Mouse (Mus musculus) kidney, postnatal 4 days (tissue): Measurements from ENCODE around the gene Bloc1s3.
"Not testable (repeated sequence)": the region's sequence is repeated elsewhere in the genome, so short reads cannot be mapped to it uniquely, and the experiment has no call there.

Source experiments
- DNase-seq, 2 experiments: peaks; one replicate each; pipeline ENCODE4 v3.0.0; 2021; ENCODE audit warnings: mixed read lengths in 2 of 2

The Bloc1s3 gene

DNA sequence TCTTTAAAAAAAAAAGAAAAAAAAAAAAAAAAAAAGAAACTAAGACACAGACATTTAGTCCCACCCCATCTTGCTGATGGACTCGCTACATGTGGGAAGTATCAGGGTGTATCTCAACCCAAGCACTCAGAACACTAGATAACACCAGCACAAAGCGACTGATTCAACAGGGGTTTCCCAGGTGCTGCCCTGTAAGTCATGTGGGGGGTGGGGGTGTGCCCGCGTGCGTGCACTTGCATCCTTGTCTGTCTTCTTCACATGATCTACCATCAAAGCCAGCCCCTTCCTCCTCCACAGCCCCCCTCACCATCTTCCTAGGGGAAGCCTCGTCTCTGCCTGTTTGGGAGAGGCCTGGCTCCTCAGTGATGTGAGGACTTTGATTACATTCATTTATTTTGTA is 4.2 kb upstream of the Bloc1s3 start:
- DNase-seq: no peak

DNA sequence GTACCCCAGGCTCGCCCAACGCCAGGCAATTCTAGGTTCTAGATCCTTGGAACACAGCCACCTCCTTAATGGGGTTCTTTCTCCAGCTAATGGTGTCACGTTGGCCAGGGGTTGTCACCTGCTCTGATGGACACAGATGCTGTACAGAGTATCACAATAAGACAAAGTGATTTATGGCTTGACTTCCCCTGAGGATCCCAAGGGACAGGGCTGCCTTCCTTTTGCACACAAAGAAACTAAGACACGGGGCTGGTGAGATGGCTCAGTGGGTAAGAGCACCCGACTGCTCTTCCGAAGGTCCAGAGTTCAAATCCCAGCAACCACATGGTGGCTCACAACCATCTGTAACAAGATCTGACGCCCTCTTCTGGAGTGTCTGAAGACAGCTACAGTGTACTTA is 3.8 kb upstream of the Bloc1s3 start:
- not testable (repeated sequence) for DNase-seq

- no peak for DNase-seq
Measured at GRCm38 (mm10) chr7:19509786-19510185, 1.6 kb upstream of the Bloc1s3 start.

GRCm38 (mm10) chr7:19508924-19509568 is 879 bp upstream of the Bloc1s3 start:
- DNase-seq: no peak

GRCm38 (mm10) chr7:19507612-19507981 is 570 bp downstream of the Bloc1s3 start:
- DNase-seq: peak; percentile 17 to 32

DNA sequence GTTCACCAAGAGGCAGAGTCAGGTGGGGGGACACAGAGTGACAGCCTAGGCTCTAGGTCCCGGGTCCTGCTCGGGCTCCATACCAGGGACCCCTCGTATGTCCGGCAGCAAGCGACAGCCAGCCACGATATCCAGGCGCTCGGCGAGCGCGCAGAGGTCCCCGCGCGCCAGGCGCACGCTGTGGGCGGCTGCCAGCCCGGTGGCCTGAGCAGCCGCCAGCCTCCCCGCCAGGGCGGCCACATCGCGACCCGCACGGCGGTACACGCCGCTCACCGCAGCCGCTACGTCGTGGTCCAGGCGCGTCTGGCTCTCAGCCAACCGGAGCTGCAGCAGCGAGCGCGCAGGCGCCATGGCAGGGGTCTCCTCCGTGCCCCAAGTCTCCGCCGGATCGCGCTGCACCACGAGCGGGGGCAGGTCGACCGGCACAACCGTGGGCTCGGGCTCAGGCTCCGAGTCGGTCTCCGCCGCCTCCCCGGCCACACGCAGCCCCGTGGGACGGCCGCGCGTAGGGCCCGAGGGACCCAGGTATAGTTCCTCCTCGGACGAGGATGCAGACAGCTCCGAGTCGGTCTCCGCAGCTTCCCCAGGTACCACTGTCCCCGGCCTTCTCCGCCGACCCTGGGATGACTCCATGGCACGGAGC is 1.1 kb downstream of the Bloc1s3 start:
- peak; percentile 79 to 83 for DNase-seq

- peak; percentile 50 to 56 for DNase-seq
Measured at GRCm38 (mm10) chr7:19506326-19506725, 1.8 kb downstream of the Bloc1s3 start.

DNA sequence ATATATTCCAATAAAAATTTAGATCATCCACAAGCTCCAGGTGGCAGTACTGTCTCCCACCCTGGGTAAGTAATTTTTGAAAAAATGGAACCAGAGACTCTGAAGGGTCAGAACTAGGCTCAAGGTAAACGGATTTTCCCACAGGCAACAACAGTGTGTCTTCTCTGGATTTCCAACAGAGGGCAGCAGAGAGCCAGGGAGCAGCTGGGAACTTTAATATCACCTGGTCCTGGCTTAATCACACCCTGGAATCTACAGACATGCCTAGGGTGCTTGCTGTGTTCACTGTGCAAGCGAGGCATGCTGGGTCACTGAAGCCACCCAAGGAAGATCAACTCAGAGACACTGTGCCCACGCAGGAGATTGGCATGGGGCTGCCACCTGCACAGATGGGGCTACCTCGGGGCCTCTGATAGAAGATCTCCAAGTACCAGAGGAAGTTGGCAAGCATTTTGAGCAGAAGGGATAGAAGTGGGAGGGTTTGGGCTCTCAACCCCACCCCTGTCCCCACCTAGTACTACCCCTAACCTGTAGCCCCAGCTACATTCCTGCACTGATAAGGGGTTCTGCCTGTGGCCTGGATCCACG is 4.6 kb downstream of the Bloc1s3 start:
- DNase-seq: peak; percentile 64 to 71

- DNase-seq: no peak
Measured at GRCm38 (mm10) chr7:19501658-19502057, 6.5 kb downstream of the Bloc1s3 start.

GRCm38 (mm10) chr7:19500420-19501363 is 7.5 kb downstream of the Bloc1s3 start:
- DNase-seq: no peak

DNA sequence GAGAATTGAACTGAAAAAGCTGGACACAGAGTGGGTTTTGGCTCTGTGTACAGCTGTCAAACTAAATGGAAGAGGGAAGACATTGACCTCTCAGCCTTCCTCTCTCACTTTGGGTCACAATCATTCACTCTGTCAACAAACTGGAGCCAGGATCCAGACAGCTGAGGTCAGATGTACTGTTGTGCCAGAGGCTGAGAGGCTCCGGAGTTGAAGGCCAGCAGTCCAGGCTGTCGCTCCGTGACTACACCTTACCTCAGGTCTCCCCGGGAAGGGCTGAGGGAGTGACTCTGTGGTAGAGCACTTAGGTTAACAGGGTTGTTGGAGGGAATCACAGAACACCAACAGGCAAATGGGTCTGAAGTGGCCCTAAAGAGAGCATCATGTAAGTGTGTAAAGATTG is 9.8 kb downstream of the Bloc1s3 start:
- no peak for DNase-seq

DNA sequence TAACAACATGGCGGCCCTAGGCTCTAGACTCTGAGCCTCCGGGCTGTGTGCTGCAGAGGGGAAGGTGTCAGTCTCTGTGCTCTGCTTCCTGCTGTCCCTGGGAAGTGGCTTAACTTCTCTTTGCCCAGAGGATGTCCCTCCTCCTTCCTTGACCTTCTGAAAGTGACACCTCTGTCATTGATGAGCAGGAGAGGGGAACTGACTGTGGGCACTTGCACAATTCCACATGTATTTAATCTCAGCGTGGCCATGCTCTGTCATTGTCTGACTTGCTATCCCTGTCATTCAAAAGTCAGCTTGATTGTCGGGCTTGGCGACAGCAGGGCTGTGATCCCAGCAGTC is 12.0 kb downstream of the Bloc1s3 start:
- no peak for DNase-seq

GRCm38 (mm10) chr7:19495521-19496213 is 12.5 kb downstream of the Bloc1s3 start:
- DNase-seq: peak; percentile 71 to 82

DNA sequence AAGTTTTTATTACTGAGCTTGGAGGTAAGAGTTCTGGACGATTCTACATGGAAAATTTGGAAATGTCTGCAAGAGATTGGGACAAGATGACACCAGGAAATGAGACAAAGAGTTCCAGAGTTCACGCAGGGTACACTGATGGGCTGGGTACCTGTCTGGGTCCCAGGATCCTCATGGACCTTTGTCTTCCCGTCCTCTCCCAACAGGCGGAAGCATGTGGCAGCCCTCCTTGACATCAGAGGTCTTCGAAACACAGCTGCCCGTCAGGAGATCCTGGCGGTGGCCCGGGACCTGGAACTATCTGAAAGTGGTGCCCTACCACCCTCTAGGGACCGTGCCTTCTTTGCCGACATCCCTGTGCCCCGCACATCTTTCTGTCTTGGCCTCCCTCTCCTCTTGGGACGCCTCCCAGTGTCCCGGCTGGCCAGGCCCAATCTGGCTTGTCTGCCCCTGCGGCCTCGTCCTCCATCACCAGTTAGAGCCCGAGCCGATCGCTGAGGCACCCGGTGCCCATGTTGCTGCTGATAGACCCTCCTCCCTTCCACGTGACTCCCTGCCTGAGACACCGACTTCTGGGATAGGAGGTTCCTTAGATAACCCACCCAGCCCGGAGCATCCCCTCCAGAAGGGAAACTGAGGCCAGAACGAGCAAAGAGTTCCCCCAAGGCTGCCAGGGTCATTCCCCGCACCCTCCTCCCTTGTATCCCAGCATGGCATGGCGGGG is 13.3 kb downstream of the Bloc1s3 start:
- no peak for DNase-seq

DNA sequence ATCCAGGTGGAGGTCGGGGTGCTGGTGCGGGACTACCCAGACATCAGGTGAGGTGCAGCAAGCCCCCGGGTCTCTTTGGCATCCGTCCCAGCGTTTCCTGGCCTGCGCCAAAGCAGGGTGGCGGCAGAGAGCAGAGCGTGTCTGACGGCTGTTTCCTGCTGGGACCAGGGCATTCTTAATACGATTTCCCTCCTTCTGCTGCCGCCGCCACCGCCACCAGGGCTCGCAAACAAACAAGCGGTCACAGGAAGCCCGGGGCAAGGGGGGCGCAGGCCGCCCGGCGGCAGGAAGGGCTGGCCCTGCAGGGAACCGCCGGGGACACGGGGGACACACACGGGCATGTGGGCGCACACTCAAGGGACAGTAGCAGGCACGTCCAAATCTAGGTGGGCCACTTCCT is 16.4 kb downstream of the Bloc1s3 start:
- DNase-seq: peak; percentile 79 to 83

- peak in 1 of 2 experiments; percentile 21 for DNase-seq
Measured at GRCm38 (mm10) chr7:19489525-19489924, 18.6 kb downstream of the Bloc1s3 start.

GRCm38 (mm10) chr7:19486549-19486948 is 21.6 kb downstream of the Bloc1s3 start:
- no peak for DNase-seq

- no peak for DNase-seq
Measured at GRCm38 (mm10) chr7:19485488-19485887, 22.7 kb downstream of the Bloc1s3 start.

GRCm38 (mm10) chr7:19483281-19483680 is 24.9 kb downstream of the Bloc1s3 start:
- no peak for DNase-seq

DNA sequence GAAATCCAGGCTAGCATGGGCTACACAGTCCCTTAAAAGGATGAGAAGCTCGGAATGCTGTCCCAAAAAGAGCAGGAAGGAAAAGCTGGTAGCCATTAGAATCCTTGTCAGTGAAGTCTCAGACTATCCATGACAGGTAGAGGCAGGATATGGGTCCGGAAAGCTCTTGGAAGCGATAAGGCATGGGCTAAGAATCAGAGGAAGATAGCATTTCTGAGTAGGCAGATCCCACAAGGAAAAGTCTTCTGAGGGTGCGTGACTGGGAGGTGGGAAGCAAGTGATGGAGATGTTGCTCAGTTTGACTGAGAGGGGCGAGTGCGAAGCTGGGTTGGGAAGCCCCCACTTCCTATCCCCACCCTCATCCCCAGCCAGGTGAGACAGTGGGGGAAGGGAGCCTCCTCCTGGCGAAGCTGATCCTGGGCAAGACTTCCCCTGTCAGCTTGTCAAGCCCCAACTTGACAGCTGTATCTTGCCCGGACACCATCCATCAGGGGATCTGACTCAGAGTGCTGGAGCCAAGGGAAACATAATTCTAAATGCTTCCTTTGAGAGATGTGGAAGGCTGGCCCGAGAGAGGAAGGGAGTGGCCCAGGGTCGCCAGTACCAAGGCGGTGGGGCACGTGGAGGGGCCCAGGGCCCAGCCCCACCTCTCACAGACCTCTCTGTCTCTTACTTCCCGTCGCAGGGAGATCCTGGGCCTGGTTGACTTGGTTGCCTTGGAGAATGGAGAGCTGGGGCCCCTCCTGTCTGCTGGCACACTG is 30.4 kb downstream of the Bloc1s3 start:
- DNase-seq: peak in 1 of 2 experiments; percentile 64

DNA sequence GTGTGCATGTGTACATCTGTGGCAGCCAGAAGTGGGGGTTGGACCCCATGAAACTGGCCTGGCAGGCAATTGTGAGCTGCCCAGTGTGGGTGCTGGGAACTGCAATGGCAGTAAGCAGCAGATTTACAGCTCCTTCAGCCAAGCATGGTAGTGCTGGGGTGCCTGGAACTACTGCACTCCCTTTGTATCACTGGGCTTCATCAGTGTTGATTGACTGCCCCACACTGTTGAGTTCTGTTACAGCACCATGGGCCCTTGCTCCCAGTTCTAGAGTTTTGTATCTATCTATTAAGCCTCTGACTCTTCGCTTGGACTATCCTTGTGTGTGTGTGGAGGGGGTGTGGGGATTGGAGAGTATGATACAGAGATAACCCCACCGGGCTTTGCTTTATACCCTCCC is 31.1 kb downstream of the Bloc1s3 start:
- no peak for DNase-seq
